Mouse (Mus musculus) intestine, embryonic 14.5 days (tissue): ENCODE measurements at regions not wholly inside any gene's neighbourhood (a gene's known extent, or its start where the extent isn't known, plus 50 kb on each side); places are given as distances from the start of the nearest gene placed in this dataset.
A peak's percentile ranks its signal among the peaks of the same experiment; 100 is the strongest.

Experiments used
- ATAC-seq: fragments of 200-750 bp; cut with Nextera tagmentation; replicated peaks from 2 replicates; pipeline ENCODE4 v1.8.0; 2017; ENCODE audit warnings: low read depth, moderate number of reproducible peaks, moderate TSS enrichment, moderate library complexity; ENCODE audit not compliant: low FRiP score, low TSS enrichment
- DNase-seq: peaks from one replicate; pipeline ENCODE4 v3.0.0-alpha.2; 2018; ENCODE audit warnings: low spot score
- H3K27ac ChIP-seq: fragments of 300-500 bp; sonication (generic); 2 replicates; pipeline ENCODE4 v1.5.1; 2014; ENCODE audit warnings: low read depth, mild to moderate bottlenecking, control low read depth
- H3K27me3 ChIP-seq: fragments of 300-500 bp; sonication (generic); replicated peaks from 2 replicates; pipeline ENCODE4 v1.6.1; 2014; ENCODE audit warnings: low read length, control low read depth; ENCODE audit not compliant: control insufficient read depth, insufficient read depth
- H3K36me3 ChIP-seq: fragments of 300-500 bp; sonication (generic); 2 replicates; pipeline ENCODE4 v1.6.1; 2014; ENCODE audit warnings: low read length, control low read depth; ENCODE audit not compliant: control insufficient read depth, insufficient read depth
- H3K4me1 ChIP-seq: fragments of 300-500 bp; sonication (generic); replicated peaks from 2 replicates; pipeline ENCODE4 v1.6.1; 2014; ENCODE audit warnings: low read length, control low read depth, mixed read lengths; ENCODE audit not compliant: control insufficient read depth, insufficient read depth
- H3K4me2 ChIP-seq: fragments of 300-500 bp; sonication (generic); 2 replicates; pipeline ENCODE4 v1.6.1; 2014; ENCODE audit warnings: low read length
- H3K4me3 ChIP-seq: fragments of 300-500 bp; sonication (generic); 2 replicates; pipeline ENCODE4 v1.5.1; 2014; ENCODE audit warnings: low read depth, low read length, control low read depth, mixed read lengths
- H3K9ac ChIP-seq: fragments of 300-500 bp; sonication (generic); 2 replicates; pipeline ENCODE4 v1.6.1; 2014; ENCODE audit warnings: mild to moderate bottlenecking, low read length
- H3K9me3 ChIP-seq: fragments of 300-500 bp; sonication (generic); 2 replicates; pipeline ENCODE4 v1.6.1; 2016; ENCODE audit warnings: low read length, control low read depth; ENCODE audit not compliant: control insufficient read depth
- WGBS: fragments of 180-500 bp; shearing (Covaris S2); extraction: QIAGEN DNeasy Blood & Tissue Kit; methylation state at CpG from one replicate; pipeline ENCODE4 v1.1.7; 2014; 5-methylcytosine and 5-hydroxymethylcytosine counted together

DNA sequence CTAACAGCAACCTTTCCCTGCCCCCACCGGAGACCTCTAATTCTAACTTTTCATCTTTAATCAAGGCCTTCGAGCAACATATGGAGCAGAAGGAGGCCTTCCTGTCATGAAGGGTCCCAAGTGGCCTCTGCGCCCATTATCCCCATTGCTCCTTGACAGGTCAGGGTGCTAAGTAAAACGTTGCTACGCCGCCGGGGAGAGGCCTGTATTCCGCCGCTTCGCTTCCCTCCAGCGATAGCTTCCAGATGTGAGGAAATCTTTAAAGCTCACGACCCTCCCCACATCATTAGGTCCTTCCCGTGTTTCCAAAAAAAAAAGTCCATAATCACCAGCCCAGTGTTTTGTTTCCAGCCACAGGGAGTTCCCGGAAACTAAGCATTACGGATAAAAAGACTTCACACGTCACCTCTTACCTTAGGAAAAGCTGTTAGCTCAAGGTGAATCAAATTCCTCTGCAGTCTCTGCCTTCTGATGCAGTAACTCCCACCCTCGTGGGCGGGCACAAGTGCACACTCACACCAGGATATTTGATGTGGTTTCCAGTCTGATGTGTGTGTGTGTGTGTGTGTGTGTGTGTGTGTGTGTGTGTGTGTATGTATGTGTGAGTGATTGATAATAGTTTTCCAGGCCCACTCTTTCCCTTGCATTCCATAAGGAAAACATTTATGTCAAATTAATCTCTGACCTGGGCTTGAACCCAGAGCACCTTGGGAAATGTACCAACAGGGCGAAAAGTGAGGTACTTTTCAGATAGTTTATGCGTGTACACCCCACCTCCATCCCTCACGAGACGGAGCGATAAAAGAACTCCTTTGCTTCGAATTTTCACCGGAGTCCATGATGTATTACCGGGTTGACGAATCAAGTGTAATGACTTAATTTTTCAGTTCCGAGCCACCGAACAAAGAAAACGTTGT, 107.5 kb downstream of the Gm45692 start:
- Histone ChIP-seq H3K4me1 (no peaks in the 10 kb centered on the region), H3K36me3 (no peaks in the 10 kb centered on the region), H3K9ac (no peak overlapping the region), H3K4me2 (peak overlapping the region; percentile 28), H3K27ac (no peak overlapping the region), H3K27me3 (no peaks in the 10 kb centered on the region), H3K9me3 (no peaks in the 10 kb centered on the region), H3K4me3 (no peak overlapping the region)
- WGBS, result 47% methylated on average over 30 of the region's 30 CpGs
- no peak for DNase-seq
- no peak for ATAC-seq

DNA sequence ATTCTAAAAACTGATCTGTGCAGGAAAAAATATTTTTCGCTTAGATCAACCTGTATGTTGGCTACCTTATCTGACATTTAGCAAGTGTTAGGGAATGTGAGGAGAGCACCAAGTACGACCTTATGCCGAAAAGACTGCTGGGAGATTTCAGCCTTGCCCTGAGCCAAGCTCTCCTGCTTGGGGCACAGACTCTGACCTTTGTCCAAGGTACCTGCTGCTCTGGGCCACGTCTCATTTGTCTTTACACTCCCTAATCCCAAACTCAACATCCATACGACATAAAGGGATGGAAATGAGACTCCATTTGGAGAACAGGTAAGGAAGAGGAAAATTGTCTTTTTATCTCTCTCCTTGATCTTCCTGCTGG, 108.2 kb downstream of the Gm45692 start:
- Histone ChIP-seq H3K36me3 (no peaks in the 10 kb centered on the region), H3K27ac (no peak overlapping the region), H3K27me3 (no peaks in the 10 kb centered on the region), H3K9ac (no peak overlapping the region), H3K4me3 (no peak overlapping the region), H3K4me1 (no peaks in the 10 kb centered on the region), H3K4me2 (no peak overlapping the region), H3K9me3 (no peaks in the 10 kb centered on the region)
- 48% methylated on average over 5 of the region's 5 CpGs for WGBS
- no peak for DNase-seq
- no peak for ATAC-seq

DNA sequence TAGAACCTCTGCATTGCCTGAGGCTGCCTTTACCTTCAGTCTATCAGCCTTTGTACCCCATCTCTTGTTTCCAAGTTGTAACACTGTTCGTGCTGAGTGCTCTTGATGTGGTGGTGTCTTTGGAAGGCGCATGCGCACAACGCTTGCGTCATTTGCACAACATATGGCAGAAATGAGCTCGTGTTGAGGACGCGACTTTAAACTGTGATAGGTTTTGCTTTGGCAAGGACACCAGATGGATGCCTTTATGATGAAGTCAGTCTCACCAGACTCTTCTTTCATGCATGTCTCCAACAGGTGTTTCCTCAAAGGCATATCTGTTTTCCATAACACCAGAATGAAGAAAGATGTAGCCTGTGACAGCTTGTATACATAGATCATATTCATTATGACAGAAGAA, 110.2 kb downstream of the Gm45692 start:
- no peak overlapping the region for H3K9ac ChIP-seq
- H3K4me3 ChIP-seq, result no peak overlapping the region
- H3K27ac ChIP-seq, result no peak overlapping the region
- H3K9me3 ChIP-seq, result no peaks in the 10 kb centered on the region
- H3K4me1 ChIP-seq, result no peaks in the 10 kb centered on the region
- no peaks in the 10 kb centered on the region for H3K36me3 ChIP-seq
- DNase-seq, result no peak
- no peak overlapping the region for H3K4me2 ChIP-seq
- no peak for ATAC-seq
- 84% methylated on average over 8 of the region's 8 CpGs for WGBS
- H3K27me3 ChIP-seq, result no peaks in the 10 kb centered on the region

- Histone ChIP-seq H3K4me1 (no peaks in the 10 kb centered on the region), H3K4me2 (no peak overlapping the region), H3K9me3 (no peaks in the 10 kb centered on the region), H3K4me3 (no peak overlapping the region), H3K27me3 (no peaks in the 10 kb centered on the region), H3K36me3 (no peaks in the 10 kb centered on the region), H3K27ac (no peak overlapping the region), H3K9ac (no peak overlapping the region)
- DNase-seq, result no peak
- 88% methylated on average over 2 of the region's 2 CpGs for WGBS
- no peak for ATAC-seq
Observed at GRCm38 (mm10) chr8:26239075-26239474, 119.7 kb downstream of the Gm45692 start.

GRCm38 (mm10) chr8:26239604-26240003, 120.3 kb downstream of the Gm45692 start:
- ATAC-seq (no peak), DNase-seq (no peak)
- Histone ChIP-seq H3K27me3 (no peaks in the 10 kb centered on the region), H3K36me3 (no peaks in the 10 kb centered on the region), H3K4me1 (no peaks in the 10 kb centered on the region), H3K27ac (0 out of 2 replicates have a peak overlapping the region, but pooled peaks have one; percentile 16), H3K9ac (no peak overlapping the region), H3K4me2 (no peak overlapping the region), H3K9me3 (no peaks in the 10 kb centered on the region), H3K4me3 (no peak overlapping the region)
- 38% methylated on average over 4 of the region's 4 CpGs for WGBS

GRCm38 (mm10) chr8:26243743-26244142, 124.4 kb downstream of the Gm45692 start:
- Histone ChIP-seq H3K36me3 (no peaks in the 10 kb centered on the region), H3K4me3 (no peak overlapping the region), H3K9ac (no peak overlapping the region), H3K27me3 (no peaks in the 10 kb centered on the region), H3K4me2 (no peak overlapping the region), H3K4me1 (no peaks in the 10 kb centered on the region), H3K27ac (no peak overlapping the region), H3K9me3 (no peaks in the 10 kb centered on the region)
- DNase-seq, result no peak
- no peak for ATAC-seq
- WGBS, result 63% methylated on average over 4 of the region's 4 CpGs

GRCm38 (mm10) chr8:26244308-26244707, 125.0 kb downstream of the Gm45692 start:
- no peak for DNase-seq
- Histone ChIP-seq H3K4me2 (no peak overlapping the region), H3K4me1 (no peaks in the 10 kb centered on the region), H3K9ac (no peak overlapping the region), H3K4me3 (no peak overlapping the region), H3K9me3 (no peaks in the 10 kb centered on the region), H3K27ac (no peak overlapping the region), H3K36me3 (no peaks in the 10 kb centered on the region), H3K27me3 (no peaks in the 10 kb centered on the region)
- WGBS, result 85% methylated on average over 5 of the region's 5 CpGs
- ATAC-seq, result no peak

GRCm38 (mm10) chr8:26255191-26255669, 135.9 kb downstream of the Gm45692 start:
- Histone ChIP-seq H3K4me3 (no peak overlapping the region), H3K27me3 (no peaks in the 10 kb centered on the region), H3K4me2 (no peak overlapping the region), H3K27ac (no peak overlapping the region), H3K9me3 (0 out of 2 replicates have a peak, but pooled peaks cover 6% of the 10 kb centered on the region), H3K4me1 (no peaks in the 10 kb centered on the region), H3K36me3 (no peaks in the 10 kb centered on the region), H3K9ac (no peak overlapping the region)
- ATAC-seq, result no peak
- DNase-seq, result no peak
- WGBS, result 27% methylated on average over 6 of the region's 6 CpGs

DNA sequence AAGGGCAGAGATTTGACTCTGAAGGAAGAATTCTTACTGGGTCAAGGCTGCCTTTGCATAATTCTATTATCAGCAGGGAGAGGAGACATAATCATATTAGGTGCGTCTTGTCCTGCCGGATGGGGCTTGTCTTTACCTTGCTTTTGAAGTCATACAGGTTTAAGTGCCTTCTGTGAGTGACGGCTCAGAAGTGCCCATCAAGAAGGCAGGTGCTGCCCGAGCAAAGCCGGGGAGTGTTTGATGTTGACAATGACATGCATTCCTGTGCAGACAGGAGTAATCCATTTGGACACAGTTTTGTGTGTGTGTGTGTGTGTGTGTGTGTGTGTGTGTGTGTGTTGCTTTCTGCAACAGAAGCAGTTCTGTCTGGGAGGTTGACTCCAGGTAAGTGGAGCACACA, 141.0 kb downstream of the Gm45692 start:
- no peak overlapping the region for H3K4me2 ChIP-seq
- H3K4me3 ChIP-seq, result no peak overlapping the region
- DNase-seq (peak; percentile 41), ATAC-seq (no peak)
- 65% methylated on average over 4 of the region's 5 CpGs for whole genome bisulfite sequencing
- H3K9me3 ChIP-seq, result no peaks in the 10 kb centered on the region
- no peak overlapping the region for H3K27ac ChIP-seq
- no peaks in the 10 kb centered on the region for H3K36me3 ChIP-seq
- no peaks in the 10 kb centered on the region for H3K27me3 ChIP-seq
- no peaks in the 10 kb centered on the region for H3K4me1 ChIP-seq
- no peak overlapping the region for H3K9ac ChIP-seq
